Mouse (Mus musculus) MEL (cell line): ENCODE data around the gene Hfe.
A peak's percentile ranks its signal among the peaks of the same experiment; 100 is the strongest.

Source experiments
- CHD1 ChIP-seq: IDR thresholded peaks from 2 replicates; pipeline ENCODE4 v1.6.1; 2012; ENCODE audit warnings: low read depth, mild to moderate bottlenecking, inconsistent platforms, low read length, improper control_type of control experiment
- CTCF ChIP-seq, 3 experiments: IDR thresholded peaks in 2 of 3; conservative IDR thresholded peaks in 1 of 3; 2 replicates each; pipeline ENCODE4 v1.5.1; 2011 to 2012; ENCODE audit warnings: low read length in 3 of 3, low read depth in 2 of 3, mild to moderate bottlenecking in 2 of 3, improper control_type of control experiment in 1 of 3, inconsistent platforms in 1 of 3, mixed read lengths in 1 of 3, moderate library complexity in 1 of 3; ENCODE audit not compliant: control insufficient read depth in 1 of 3, insufficient read depth in 1 of 3, poor library complexity in 1 of 3, severe bottlenecking in 1 of 3
- E2F4 ChIP-seq: IDR thresholded peaks from 2 replicates; pipeline ENCODE4 v1.6.1; 2011; ENCODE audit warnings: low read depth, low read length, improper control_type of control experiment, borderline replicate concordance
- EP300 ChIP-seq, 2 experiments: IDR thresholded peaks; 2 replicates each; pipeline ENCODE4 v1.6.1; 2011; ENCODE audit warnings: improper control_type of control experiment in 2 of 2, low read length in 2 of 2, low read depth in 1 of 2, mild to moderate bottlenecking in 1 of 2
- GATA1 ChIP-seq: IDR thresholded peaks from 2 replicates; pipeline ENCODE4 v1.6.1; 2011; ENCODE audit warnings: low read depth, low read length, improper control_type of control experiment
- JUND ChIP-seq: IDR thresholded peaks from 2 replicates; pipeline ENCODE4 v1.6.1; 2011; ENCODE audit warnings: low read depth, mild to moderate bottlenecking, improper control_type of control experiment, low read length
- MAX ChIP-seq: IDR thresholded peaks from 2 replicates; pipeline ENCODE4 v1.6.1; 2011; ENCODE audit warnings: low read length, improper control_type of control experiment
- MYC ChIP-seq: IDR thresholded peaks from 2 replicates; pipeline ENCODE4 v1.6.1; 2011; ENCODE audit warnings: low read depth, mild to moderate bottlenecking, low read length, improper control_type of control experiment, moderate library complexity
- NRF1 ChIP-seq: IDR thresholded peaks from 2 replicates; pipeline ENCODE4 v1.6.1; 2014; ENCODE audit warnings: low read depth, mild to moderate bottlenecking, inconsistent platforms, low read length, improper control_type of control experiment, moderate library complexity; ENCODE audit not compliant: poor library complexity, insufficient read depth, severe bottlenecking
- POLR2A ChIP-seq, 2 experiments: IDR thresholded peaks; 2 replicates each; pipeline ENCODE4 v1.6.1; 2011 to 2012; ENCODE audit warnings: low read length in 2 of 2, mild to moderate bottlenecking in 2 of 2, control low read depth in 1 of 2, improper control_type of control experiment in 1 of 2, low read depth in 1 of 2, moderate library complexity in 1 of 2; ENCODE audit not compliant: control insufficient read depth in 1 of 2, insufficient read depth in 1 of 2, poor library complexity in 1 of 2
- TAL1 ChIP-seq: IDR thresholded peaks from 2 replicates; pipeline ENCODE4 v1.6.1; 2012; ENCODE audit warnings: mild to moderate bottlenecking, inconsistent platforms, low read length, moderate library complexity, mixed read lengths
- USF1 ChIP-seq: IDR thresholded peaks from 2 replicates; pipeline ENCODE4 v1.6.1; 2014; ENCODE audit warnings: low read depth, mild to moderate bottlenecking, inconsistent platforms, low read length, improper control_type of control experiment, moderate library complexity
- ZKSCAN1 ChIP-seq: IDR thresholded peaks from 2 replicates; pipeline ENCODE4 v1.6.1; 2012; ENCODE audit warnings: low read depth, mild to moderate bottlenecking, inconsistent platforms, low read length, improper control_type of control experiment, moderate library complexity

- TF ChIP-seq EP300 (IDR thresholded peaks at IDR 0.05; ENCODE audit: low read depth in 1 of 2, low read length in 2 of 2) (no peak), E2F4 (no peak), CTCF (IDR thresholded peaks at IDR 0.05 in 2 of 3, conservative IDR thresholded peaks at IDR 0.05 in 1 of 3; ENCODE audit: control insufficient read depth in 1 of 3, insufficient read depth in 1 of 3, low read depth in 2 of 3, low read length in 3 of 3, poor library complexity in 1 of 3, severe bottlenecking in 1 of 3) (peak in 1 of 3 experiments; percentile 15; a peak in 1 of 6 replicates), MAX (no peak), MYC (no peak), GATA1 (no peak), POLR2A (IDR thresholded peaks at IDR 0.05; ENCODE audit: control insufficient read depth in 1 of 2, insufficient read depth in 1 of 2, low read depth in 1 of 2, low read length in 2 of 2, poor library complexity in 1 of 2) (peak; percentile 100), USF1 (no peak), TAL1 (peak; percentile 21; the same call in 1 of the 2 replicates), ZKSCAN1 (no peak), JUND (no peak), CHD1 (no peak), NRF1 (no peak)
Measured at GRCm38 (mm10) chr13:23698300-23698693, 12.4 kb downstream of the Hfe start, which contains the start of gene Hist1h4c.
